Mouse (Mus musculus): ENCODE data around the gene Crisp2.

Gene Crisp2

GRCm38 (mm10) chr17:40806953-40807572 lies at the start of gene Crisp2:
Gene Crisp2 (minus strand): TSS chr17:40807003.
- DNase-seq (ENCODE audit: low read depth, low spot score): no peak
- H3K27me3 ChIP-seq (ENCODE audit: control insufficient read depth, insufficient read depth, low read length, poor library complexity, severe bottlenecking): no peaks in the 10 kb centered on the region
- no peaks in the 10 kb centered on the region for H3K36me3 ChIP-seq (ENCODE audit: control insufficient read depth, insufficient read depth, low read length, poor library complexity, severe bottlenecking)

DNA sequence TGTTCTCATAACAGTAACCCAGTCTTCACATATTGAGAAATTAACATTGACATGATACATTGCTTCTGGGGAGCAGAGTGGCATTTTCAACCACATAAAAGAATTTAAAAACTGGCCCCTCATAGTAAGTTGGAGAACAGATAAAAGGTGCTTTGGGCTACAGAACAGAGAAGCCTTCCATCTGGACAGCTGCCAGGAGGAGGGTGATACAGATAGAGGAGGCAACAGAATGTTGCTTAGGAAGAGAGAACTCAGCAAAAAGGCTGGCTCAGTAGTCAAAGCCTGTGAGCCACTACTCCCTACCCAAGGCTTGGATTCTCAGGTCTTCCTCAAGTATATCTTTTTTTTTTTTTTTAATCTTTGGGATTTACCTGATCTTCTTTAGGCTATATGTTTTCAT lies 48.3 kb upstream of the Crisp2 start:
- no peaks in the 10 kb centered on the region for H3K27me3 ChIP-seq (ENCODE audit: control insufficient read depth, insufficient read depth, low read length, poor library complexity, severe bottlenecking)
- DNase-seq (ENCODE audit: low read depth, low spot score): no peak
- H3K36me3 ChIP-seq (ENCODE audit: control insufficient read depth, insufficient read depth, low read length, poor library complexity, severe bottlenecking): no peaks in the 10 kb centered on the region

DNA sequence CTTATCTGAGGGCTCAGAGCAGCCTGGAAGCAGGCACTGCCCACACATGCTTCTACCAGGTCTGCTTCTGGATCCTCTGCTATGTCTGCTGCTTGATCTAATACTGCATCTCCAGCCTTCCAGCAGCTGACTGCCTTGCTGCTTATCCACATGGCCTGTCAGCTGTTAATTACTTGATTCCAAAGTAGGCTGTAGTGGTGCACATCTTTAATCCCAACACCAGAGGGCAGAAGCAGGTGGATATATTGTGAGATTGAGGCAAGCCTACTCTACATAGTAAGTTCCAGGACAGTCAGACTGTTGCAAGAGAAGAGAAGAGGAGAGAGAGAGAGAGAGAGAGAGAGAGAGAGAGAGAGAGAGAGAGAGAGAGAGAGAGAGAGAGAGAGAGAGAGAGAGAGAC lies 30.5 kb upstream of the Crisp2 start:
- no peaks in the 10 kb centered on the region for H3K27me3 ChIP-seq (ENCODE audit: control insufficient read depth, insufficient read depth, low read length, poor library complexity, severe bottlenecking)
- DNase-seq (ENCODE audit: low read depth, low spot score): no peak
- H3K36me3 ChIP-seq (ENCODE audit: control insufficient read depth, insufficient read depth, low read length, poor library complexity, severe bottlenecking): no peaks in the 10 kb centered on the region

DNA sequence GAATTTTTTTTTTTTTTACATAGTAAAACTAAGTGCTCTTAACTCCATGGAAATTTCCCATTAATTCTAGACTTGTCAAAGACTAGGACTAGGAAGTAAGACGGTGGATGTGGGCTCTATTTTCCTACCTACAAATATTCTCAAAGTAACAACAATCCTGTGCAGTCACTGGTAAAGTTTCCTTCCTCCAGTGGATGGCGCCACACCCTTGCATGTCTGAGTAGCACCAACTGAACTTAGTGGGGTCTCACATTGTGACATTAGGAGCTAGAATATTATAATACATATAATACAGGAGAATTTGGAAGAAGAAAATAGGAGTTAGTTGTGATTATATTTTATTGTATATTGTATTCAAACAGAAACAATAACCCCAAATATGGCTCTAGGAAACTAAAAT lies 25.1 kb upstream of the Crisp2 start:
- DNase-seq (ENCODE audit: low read depth, low spot score): no peak
- Histone ChIP-seq H3K36me3 (ENCODE audit: control insufficient read depth, insufficient read depth, low read length, poor library complexity, severe bottlenecking) (no peaks in the 10 kb centered on the region), H3K27me3 (ENCODE audit: control insufficient read depth, insufficient read depth, low read length, poor library complexity, severe bottlenecking) (no peaks in the 10 kb centered on the region)

DNA sequence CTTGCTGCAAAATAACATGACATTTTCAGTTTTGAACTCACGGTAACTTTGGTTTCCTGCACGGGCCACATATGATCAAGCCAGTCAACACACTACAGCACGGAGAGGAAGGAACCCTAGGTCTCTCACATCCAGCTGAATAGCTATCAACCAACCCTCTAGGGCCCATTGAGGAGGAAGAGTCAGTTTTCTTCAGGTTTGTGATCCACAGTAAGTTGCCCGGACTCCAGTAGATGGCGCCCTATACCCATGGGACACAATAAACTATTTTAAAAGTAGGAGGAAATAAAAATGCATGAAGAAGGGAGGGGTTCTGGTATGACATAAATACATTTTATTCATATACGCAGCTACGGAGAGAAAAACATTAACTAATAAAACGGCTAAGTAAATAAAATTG lies 17.7 kb upstream of the Crisp2 start:
- DNase-seq (ENCODE audit: low read depth, low spot score): peak; percentile 31
- Histone ChIP-seq H3K27me3 (ENCODE audit: control insufficient read depth, insufficient read depth, low read length, poor library complexity, severe bottlenecking) (no peaks in the 10 kb centered on the region), H3K36me3 (ENCODE audit: control insufficient read depth, insufficient read depth, low read length, poor library complexity, severe bottlenecking) (no peaks in the 10 kb centered on the region)

DNA sequence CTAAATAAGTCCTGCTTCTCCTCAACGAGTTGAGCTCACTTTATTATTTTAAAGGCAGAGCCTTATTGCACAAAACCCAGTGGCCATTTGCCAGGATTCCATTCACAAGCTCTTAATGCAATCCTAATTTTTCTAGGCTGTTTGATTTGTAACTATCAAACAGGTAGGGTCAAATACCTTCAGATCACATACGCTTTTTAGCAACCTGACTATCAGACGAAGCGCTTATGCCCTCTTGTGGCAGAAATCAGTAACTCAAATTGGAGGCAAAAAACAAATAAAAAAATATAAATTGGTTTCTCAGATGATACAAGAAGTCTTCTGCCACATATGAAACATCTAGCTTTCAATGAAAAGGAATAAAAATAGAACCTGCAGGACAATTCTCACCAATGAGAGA lies 17.0 kb upstream of the Crisp2 start:
- DNase-seq (ENCODE audit: low read depth, low spot score): peak; percentile 7
- Histone ChIP-seq H3K36me3 (ENCODE audit: control insufficient read depth, insufficient read depth, low read length, poor library complexity, severe bottlenecking) (no peaks in the 10 kb centered on the region), H3K27me3 (ENCODE audit: control insufficient read depth, insufficient read depth, low read length, poor library complexity, severe bottlenecking) (no peaks in the 10 kb centered on the region)

DNA sequence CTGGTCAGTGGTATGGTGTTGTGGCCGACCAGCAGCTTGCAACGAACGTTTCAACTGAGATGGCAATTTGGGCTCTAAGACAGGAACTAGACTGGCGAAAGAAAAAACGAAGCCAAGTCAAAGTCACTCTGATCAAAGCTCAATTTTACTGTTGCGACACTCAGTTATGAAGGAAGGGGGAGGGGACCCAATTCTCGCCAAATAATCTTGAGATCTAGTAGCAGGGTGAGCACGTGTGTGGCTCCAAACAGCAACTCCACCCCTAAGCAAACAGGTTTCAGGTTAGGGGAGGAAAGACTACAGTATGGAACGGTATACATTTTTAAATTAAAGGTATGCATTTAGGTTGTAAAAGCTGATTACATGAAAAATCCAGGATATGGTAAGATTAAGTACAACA lies 14.7 kb upstream of the Crisp2 start:
- DNase-seq (ENCODE audit: low read depth, low spot score): no peak
- Histone ChIP-seq H3K27me3 (ENCODE audit: control insufficient read depth, insufficient read depth, low read length, poor library complexity, severe bottlenecking) (no peaks in the 10 kb centered on the region), H3K36me3 (ENCODE audit: control insufficient read depth, insufficient read depth, low read length, poor library complexity, severe bottlenecking) (no peaks in the 10 kb centered on the region)

DNA sequence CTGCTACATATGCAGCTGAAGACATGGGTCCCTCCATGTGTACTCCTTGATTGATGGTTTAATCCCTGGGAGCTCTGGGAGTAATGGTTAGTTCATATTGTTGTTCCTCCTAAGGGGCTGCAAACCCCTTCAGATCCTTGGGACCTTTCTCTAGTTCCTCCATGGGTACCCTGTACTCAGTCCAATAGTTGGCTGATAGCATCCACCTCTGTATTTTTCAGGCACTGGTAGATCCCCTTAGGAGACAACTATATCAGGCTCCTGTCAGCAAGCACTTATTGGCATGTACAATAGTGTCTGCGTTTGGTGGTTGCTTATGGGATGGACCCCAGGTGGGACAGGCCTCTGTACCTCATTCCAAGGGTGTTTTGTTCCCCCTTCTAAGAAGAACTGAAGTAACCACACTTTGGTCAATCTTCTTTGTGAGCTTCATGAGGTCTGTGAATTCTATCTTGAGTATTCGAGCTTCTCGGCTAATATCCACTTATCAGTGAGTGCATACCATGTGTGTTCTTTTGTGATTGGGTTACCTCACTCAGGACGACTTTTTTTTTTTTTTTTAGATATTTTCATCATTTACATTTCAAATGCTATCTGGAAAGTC lies 10.6 kb upstream of the Crisp2 start:
- no peaks in the 10 kb centered on the region for H3K36me3 ChIP-seq (ENCODE audit: control insufficient read depth, insufficient read depth, low read length, poor library complexity, severe bottlenecking)
- DNase-seq (ENCODE audit: low read depth, low spot score): no peak
- no peaks in the 10 kb centered on the region for H3K27me3 ChIP-seq (ENCODE audit: control insufficient read depth, insufficient read depth, low read length, poor library complexity, severe bottlenecking)

DNA sequence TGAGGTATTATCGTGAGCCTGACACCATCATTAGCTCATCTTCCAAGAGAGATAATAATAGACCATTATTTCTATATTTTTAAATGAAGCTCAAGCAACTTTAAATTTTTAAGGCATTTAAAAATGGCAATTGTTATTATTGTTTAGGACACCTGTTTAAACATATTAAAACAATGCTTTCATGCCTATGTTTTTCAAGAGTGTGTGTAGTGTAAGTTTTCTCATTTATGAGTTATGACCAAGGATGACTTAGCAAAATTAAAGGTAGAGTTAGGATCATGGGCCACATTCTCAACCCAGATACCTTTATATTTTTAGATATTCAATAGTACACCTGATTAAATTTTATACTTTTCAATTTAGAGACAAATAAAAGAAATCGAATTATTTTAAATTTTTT lies 5.5 kb upstream of the Crisp2 start:
- H3K36me3 ChIP-seq (ENCODE audit: control insufficient read depth, insufficient read depth, low read length, poor library complexity, severe bottlenecking): no peaks in the 10 kb centered on the region
- no peaks in the 10 kb centered on the region for H3K27me3 ChIP-seq (ENCODE audit: control insufficient read depth, insufficient read depth, low read length, poor library complexity, severe bottlenecking)
- no peak for DNase-seq (ENCODE audit: low read depth, low spot score)

GRCm38 (mm10) chr17:40811560-40811959 lies 4.8 kb upstream of the Crisp2 start:
- no peak for DNase-seq (ENCODE audit: low read depth, low spot score)
- H3K36me3 ChIP-seq (ENCODE audit: control insufficient read depth, insufficient read depth, low read length, poor library complexity, severe bottlenecking): no peaks in the 10 kb centered on the region
- H3K27me3 ChIP-seq (ENCODE audit: control insufficient read depth, insufficient read depth, low read length, poor library complexity, severe bottlenecking): no peaks in the 10 kb centered on the region

DNA sequence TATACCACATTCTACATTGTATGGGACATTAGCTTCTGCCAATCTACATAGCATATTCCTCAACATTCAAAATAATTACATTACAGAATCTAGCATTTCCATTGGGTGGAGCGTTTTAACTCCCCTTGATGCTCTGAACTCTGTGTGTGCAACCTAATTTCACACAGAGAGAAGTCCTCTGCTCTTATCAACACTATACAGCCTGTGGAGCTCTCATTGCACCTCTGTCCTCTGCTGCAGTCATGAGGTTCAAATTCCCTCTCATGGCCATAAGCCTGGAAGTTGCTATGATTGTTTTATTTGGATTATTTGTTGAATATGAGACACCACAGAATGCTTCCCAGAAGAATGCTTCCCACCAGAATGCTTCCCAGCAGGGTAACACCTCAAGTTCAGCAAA lies 4.1 kb upstream of the Crisp2 start, which contains the start of gene Rhag:
Gene Rhag (plus strand): TSS at position 193 of the 400 bp plus-strand sequence.
- Histone ChIP-seq H3K36me3 (ENCODE audit: control insufficient read depth, insufficient read depth, low read length, poor library complexity, severe bottlenecking) (no peaks in the 10 kb centered on the region), H3K27me3 (ENCODE audit: control insufficient read depth, insufficient read depth, low read length, poor library complexity, severe bottlenecking) (no peaks in the 10 kb centered on the region)
- no peak for DNase-seq (ENCODE audit: low read depth, low spot score)

DNA sequence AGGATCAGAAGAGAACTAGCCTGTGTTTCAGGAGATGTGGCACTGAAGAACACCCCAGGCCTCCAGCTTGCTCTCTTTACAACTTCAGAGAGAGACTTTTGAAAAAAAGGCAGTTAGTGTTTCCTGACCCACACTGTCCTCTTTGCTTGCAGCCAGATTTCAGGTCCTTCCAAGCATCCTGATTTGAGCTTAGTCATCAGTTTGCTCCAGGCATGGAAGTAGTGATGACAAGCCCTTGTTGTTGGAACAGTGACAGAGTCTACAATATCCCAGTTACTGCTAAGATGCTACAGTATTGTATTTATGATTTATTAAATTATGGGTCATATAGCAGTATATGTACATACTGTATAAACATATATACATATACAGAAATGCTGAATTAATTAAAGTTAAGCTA lies 1.3 kb upstream of the Crisp2 start:
- H3K27me3 ChIP-seq (ENCODE audit: control insufficient read depth, insufficient read depth, low read length, poor library complexity, severe bottlenecking): no peaks in the 10 kb centered on the region
- H3K36me3 ChIP-seq (ENCODE audit: control insufficient read depth, insufficient read depth, low read length, poor library complexity, severe bottlenecking): no peaks in the 10 kb centered on the region
- DNase-seq (ENCODE audit: low read depth, low spot score): no peak

DNA sequence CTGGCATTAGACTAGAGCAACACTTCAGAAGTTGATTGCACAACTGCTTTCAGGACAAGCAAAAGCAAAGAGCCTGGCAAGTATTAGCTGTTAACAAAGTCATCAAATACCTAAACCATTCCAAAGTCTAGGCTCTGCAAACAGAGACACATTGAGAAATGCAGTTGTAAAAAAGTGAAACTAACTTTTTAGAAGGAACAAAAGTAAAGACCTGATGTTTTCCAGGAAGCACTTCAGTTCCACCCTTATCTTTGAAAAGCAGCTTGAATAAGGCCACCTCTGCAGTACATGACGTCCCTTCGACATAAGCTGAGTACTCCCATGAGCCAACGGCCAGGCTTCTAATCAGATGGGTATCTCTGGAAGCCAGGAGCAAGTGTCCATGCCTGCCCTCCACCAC lies 253 bp downstream of the Crisp2 start:
- Histone ChIP-seq H3K36me3 (ENCODE audit: control insufficient read depth, insufficient read depth, low read length, poor library complexity, severe bottlenecking) (no peaks in the 10 kb centered on the region), H3K27me3 (ENCODE audit: control insufficient read depth, insufficient read depth, low read length, poor library complexity, severe bottlenecking) (no peaks in the 10 kb centered on the region)
- DNase-seq (ENCODE audit: low read depth, low spot score): no peak

DNA sequence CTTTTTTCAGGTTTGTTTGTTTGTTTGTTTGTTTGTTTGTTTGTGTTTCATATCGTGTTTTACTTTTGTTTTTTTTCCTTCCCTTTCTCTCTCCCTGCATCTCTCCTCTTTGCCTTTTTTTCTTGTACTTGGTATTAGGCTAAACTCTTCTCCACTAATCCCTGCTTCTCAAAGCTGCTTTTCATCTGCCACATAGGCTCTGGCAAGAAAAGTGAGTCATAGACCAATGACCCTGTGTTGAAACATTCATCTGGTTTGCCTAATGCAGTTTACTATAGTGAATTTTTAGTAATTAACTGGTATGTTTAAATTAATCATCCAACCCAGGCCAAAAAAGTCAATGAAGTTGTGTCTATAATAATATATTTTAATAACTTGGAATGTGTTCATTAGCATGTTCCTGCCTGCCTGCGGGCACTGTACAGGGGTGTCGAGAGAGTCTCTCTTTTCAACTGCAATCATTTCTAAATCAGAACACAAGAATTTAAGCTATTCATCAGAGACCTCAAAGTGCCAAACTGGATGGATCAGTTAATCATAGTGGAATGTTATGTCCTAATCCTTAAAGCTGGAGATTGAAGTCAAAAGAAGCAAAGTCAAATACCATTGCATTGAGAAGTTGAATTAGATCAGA lies 4.0 kb downstream of the Crisp2 start:
- Histone ChIP-seq H3K36me3 (ENCODE audit: control insufficient read depth, insufficient read depth, low read length, poor library complexity, severe bottlenecking) (no peaks in the 10 kb centered on the region), H3K27me3 (ENCODE audit: control insufficient read depth, insufficient read depth, low read length, poor library complexity, severe bottlenecking) (no peaks in the 10 kb centered on the region)
- DNase-seq (ENCODE audit: low read depth, low spot score): no peak

DNA sequence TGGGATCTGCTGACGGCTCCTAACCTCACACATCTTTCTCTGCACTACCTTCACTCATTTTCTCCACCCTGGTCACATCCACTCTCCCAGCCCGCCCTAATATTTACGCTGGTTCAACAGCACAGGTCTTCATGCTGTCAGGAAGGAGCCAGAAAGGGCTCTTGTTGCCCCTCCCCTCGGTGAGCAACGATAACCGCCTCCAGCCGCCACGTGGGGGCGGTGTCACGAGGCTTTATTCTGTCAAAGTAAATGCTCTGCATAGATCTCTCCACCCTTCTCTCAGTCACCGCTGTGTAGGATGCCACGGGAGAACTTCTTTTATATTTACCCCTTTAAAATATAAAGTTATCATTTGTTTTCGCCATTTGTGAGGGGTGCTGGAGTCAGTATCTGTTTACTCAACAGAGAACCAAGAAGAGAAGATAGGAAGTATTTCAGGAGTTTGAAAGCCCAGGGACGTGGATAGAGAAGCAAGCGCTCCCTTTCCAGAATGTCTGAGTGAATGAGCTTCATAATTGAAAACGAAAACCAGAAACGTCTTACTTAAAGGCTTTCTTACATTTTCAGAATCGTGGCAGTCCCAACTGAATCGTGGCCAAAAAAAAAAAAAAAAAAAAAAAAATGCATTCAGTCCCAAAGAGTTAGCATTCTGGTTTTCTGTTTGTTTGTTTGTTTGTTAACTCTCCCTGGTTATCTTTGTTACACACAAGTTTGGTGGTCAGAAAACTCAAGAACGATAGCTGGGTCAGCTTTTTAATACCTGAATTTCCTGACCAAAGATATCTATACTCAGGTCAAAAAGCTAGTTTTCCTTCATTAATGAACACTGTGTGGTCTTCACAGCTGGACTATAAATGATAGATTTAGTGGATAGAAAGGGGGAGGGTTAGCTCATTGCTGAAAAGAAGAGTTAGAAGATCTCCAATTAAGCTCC lies 12.6 kb downstream of the Crisp2 start:
- no peaks in the 10 kb centered on the region for H3K36me3 ChIP-seq (ENCODE audit: control insufficient read depth, insufficient read depth, low read length, poor library complexity, severe bottlenecking)
- no peaks in the 10 kb centered on the region for H3K27me3 ChIP-seq (ENCODE audit: control insufficient read depth, insufficient read depth, low read length, poor library complexity, severe bottlenecking)
- DNase-seq (ENCODE audit: low read depth, low spot score): no peak

All from splenic B cell, adult 2 months (primary cell).